Mouse (Mus musculus): ENCODE data around the gene Gphb5. TPM values are rescaled to one million over a fixed set of nuclear protein-coding genes. Genes with fewer than 3 reads are reported as not detected.

The Gphb5 gene
- total RNA-seq, 4 experiments from 2014 or later = not detected

GRCm38 (mm10) chr12:75394011-75394773 is 22.4 kb downstream of the Gphb5 start:
- DNase-seq (ENCODE audit: low spot score in 2 of 2) = no peak

GRCm38 (mm10) chr12:75391526-75391925 is 25.1 kb downstream of the Gphb5 start:
- DNase-seq (ENCODE audit: low spot score in 2 of 2) = no peak

DNA sequence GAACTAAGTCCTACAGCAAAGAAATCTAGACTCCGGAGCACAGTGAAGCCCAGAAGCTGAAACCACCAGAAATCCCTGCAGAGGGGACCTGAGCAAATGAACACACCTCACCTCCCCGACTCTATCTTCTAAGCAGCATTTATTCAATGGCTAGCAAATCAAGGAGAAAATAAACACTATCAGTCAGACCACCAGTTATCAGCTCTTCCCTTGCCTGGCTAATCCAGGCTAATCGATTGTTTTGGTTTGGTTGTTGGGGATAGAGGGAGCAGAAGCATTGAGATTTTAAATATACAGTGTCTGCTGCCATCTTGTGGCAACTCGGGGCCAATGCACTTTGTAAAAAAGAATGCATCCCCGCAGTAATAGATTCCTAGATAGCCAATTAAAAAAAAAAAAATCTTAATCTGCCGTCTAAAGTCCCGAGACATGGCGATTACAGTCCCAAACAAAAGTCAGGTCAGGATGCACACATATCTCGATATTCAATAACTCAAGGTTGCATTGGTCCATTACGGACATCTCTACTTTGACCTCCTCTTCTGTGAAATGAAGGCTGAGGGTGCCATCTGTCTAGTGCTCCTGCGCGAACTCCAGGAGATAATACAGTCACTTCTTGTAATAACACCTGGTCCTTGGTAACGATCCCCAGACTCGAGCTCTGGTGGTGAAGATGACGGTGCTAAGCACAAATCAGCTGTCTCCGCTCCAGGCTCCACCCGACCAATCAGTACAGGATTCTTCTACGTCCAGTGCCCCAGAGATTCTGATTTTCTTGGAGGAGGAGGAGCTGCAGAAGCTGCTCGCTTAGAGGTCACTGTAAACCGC is 27.1 kb downstream of the Gphb5 start:
- DNase-seq (ENCODE audit: low spot score in 2 of 2) = no peak

GRCm38 (mm10) chr12:75388521-75388920 is 28.1 kb downstream of the Gphb5 start:
- no peak for DNase-seq (ENCODE audit: low spot score in 2 of 2)

GRCm38 (mm10) chr12:75387846-75388245 is 28.7 kb downstream of the Gphb5 start:
- peak in 1 of 2 experiments; percentile 25 for DNase-seq (ENCODE audit: low spot score in 2 of 2)

DNA sequence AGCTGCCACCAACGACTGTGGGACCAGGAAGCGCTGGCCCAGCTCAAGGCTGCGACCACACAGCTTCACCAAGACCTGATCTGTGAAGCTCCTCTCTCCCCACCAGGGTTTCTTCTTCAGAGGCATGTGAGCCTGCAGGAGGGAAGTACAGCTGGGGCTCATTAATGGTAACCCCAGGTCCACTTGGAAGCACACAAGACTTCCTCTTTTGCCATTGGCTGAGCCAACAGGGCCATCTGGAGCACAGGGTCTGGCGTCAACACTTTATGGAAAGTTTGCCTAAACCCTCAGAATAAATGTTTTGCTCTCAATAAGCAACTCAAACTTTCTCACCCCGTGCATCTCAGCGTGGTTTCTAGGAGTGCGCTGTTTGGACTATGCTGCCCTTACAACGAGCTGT is 29.4 kb downstream of the Gphb5 start:
- peak in 1 of 2 experiments; percentile 30 for DNase-seq (ENCODE audit: low spot score in 2 of 2)

DNA sequence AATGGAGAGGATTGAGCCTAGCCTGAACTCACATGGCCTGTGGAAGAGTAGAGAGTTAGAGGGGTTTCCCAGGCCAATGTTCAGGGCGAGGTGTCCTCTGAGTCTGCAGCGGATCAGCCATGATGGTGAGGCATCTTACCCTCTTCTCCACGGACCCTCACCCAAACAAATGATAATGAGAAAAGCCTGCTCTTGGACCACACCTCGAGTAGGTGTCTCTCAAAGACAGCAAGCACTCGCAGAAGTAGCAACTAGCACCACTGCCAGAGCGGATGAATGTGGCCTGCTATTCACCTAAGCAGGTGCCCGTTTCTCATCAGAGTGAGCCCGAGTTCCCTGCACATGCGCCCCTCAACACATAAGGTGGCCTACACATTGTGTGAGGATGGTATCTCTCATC is 29.9 kb downstream of the Gphb5 start:
- DNase-seq (ENCODE audit: low spot score in 2 of 2) = no peak

- no peak for DNase-seq (ENCODE audit: low spot score in 2 of 2)
These were observed 40.5 kb downstream of the Gphb5 start for GRCm38 (mm10) chr12:75376126-75376525.

DNA sequence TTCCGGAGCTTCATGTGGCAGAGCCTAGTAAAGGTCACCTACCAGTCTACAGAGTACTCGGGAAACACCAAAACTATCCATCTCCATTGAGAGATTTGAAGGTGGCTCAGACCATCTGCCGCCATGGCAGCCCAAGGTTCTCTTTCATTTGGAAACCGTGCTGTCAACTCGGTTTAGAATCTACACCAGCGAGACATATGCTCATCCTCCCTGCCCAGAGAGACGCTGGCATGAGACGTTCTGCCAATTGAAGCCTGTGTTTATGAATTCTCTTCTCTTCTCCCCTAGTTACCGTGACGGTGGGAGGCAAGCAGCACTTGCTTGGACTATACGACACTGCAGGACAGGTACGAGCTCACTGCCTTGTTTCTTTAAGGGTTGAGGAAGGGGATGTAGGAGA is 41.5 kb downstream of the Gphb5 start:
- DNase-seq (ENCODE audit: low spot score in 2 of 2) = no peak

DNA sequence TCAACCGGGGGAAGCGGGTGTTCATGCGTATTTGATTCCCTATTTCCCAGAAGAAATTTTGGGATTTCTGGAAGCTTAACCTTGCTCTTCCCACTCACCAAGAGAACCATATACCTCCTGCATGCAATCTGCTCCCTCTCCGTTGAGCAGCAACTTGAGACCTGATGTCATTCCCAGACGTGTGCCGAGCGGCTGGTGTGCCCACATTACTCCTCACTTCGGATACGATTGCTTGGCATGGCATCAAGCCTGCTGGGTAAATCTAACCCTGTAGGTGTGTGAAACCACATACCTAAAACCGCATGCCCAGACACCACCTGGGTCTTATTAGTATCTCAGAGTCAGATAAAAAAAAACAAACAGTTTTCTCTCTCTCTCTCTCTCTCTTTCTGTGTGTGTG is 42.1 kb downstream of the Gphb5 start:
- no peak for DNase-seq (ENCODE audit: low spot score in 2 of 2)

- no peak for DNase-seq (ENCODE audit: low spot score in 2 of 2)
These were observed 47.1 kb downstream of the Gphb5 start for GRCm38 (mm10) chr12:75369418-75369851.

GRCm38 (mm10) chr12:75368527-75368926 is 48.1 kb downstream of the Gphb5 start:
- DNase-seq (ENCODE audit: low spot score in 2 of 2) = peak; percentile 43

DNA sequence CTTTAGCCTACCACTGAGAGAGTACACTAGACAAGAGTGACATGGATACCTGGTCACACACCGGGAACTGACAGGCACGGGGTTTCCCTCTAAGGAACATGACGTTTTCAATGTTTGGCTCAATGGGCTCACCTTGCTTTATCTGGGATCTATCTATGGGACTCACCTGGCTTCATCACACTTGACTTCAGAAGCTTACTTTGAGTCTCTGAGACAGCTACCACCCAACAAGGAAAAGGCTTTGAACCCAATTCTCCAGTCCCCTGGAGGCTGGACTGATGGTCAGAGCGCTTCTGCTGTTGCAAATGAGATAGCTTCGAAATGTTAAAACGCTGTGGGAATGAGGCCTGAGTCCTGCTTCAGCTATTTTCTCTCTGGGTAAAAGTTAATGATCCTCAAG is 49.2 kb downstream of the Gphb5 start:
- no peak for DNase-seq (ENCODE audit: low spot score in 2 of 2)

GRCm38 (mm10) chr12:75365621-75366124 is 50.9 kb downstream of the Gphb5 start:
- no peak for DNase-seq (ENCODE audit: low spot score in 2 of 2)

DNA sequence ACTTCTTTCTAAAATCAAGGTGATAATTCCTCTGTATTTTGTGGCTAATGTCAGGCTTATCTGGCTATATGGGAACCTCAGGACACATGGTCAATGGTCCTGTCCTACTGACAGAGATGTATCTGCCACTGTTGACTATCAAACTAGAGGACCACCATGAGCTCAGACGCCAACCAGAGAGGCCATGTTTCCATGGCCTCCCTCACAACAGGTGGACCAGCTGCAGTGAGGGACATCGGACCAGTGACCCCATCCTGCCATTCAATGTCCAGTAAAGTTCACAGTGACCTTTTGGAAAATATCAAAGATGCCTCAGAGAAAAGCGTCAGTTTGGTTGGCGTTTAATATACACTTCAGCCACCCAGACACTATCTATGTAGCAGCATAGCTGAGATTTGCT is 52.2 kb downstream of the Gphb5 start:
- DNase-seq (ENCODE audit: low spot score in 2 of 2) = no peak

- DNase-seq (ENCODE audit: low spot score in 2 of 2) = no peak
These were observed 54.1 kb downstream of the Gphb5 start for GRCm38 (mm10) chr12:75362456-75362855.

Other genes starting within 250 kb of the Gphb5 start
- not detected for gene Kcnh5, start 239.4 kb downstream of the Gphb5 start, total RNA-seq (2022)
- gene Rhoj, start 108.5 kb downstream of the Gphb5 start, total RNA-seq (2022) = 10 to 100 TPM in 2 of 4 experiments, 1 to 10 TPM in 2; 6.4 to 10.8 (median 9.9) TPM
- gene Ppp2r5e, start 179.5 kb upstream of the Gphb5 start, total RNA-seq (2022) = 10 to 100 TPM; 32.3 to 37.5 (median 33.5) TPM